Mouse (Mus musculus): ENCODE measurements around the gene Vmn1r202.

- TF ChIP-seq POLR2A (IDR thresholded peaks at IDR 0.05; ENCODE audit: insufficient read depth, low read length) (no peak), CTCF (IDR thresholded peaks at IDR 0.05; ENCODE audit: low read depth, low read length) (no peak), EP300 (IDR thresholded peaks at IDR 0.05; ENCODE audit: insufficient read depth, low read depth, low read length) (no peak)
Measured at GRCm38 (mm10) chr13:22517814-22518213, 12.6 kb upstream of the Vmn1r202 start, which contains the start of gene Vmn1r203.

All from ES-Bruce4 (cell line).